In the genomic region with DNA sequence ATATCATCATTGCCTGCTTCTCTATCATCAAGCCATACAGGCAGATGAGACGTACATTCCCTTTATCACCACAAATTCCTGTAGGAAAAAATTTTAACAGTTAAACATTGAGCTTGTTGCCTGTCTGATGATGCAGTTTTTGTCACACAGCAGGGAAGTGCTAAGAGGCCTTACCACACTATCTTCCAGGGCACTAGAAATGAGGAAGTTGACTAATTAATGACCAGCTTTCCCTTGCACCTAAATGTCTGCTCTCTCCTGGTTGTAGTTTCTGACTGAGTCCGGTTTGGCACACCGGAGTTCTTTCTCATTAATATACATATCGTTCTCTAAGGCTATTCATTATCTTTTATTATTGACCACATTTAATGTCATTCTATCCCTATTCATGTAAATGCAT, we compare ENCODE assay signal across 25 mouse cellular contexts.
"Had no signal": no experiment of that assay in that cellular context is flagged by ENCODE, and none has a peak within 500 bp of the region (broad histone marks: within the 10 kb centered on the region; RNA-seq: fewer than 3 reads in every experiment).

No protein-coding gene starts in this region.

- H3K4me3 ChIP-seq: layer of hippocampus, adult 2 months; limb, embryonic 10.5 days; limb, embryonic 13.5 days; liver, embryonic 12.5 days; liver, embryonic 15.5 days; lung, embryonic 15.5 days; midbrain, embryonic 10.5 days; midbrain, embryonic 15.5 days; neural tube, embryonic 12.5 days; neural tube, embryonic 15.5 days had no signal

- ATAC-seq: liver, embryonic 12.5 days; midbrain, embryonic 15.5 days had no signal

- DNase-seq: kidney, adult 18-20 months; kidney, adult 9 months; kidney, postnatal 14 days; layer of hippocampus, adult 9-11 months; liver; lung, adult 18-20 months; lung, postnatal 10 days; lung, postnatal 36 days; right cerebral cortex, adult 18-20 months; right cerebral cortex, postnatal 14 days; right cerebral cortex, postnatal 4 days; thymus, adult 2 months; thymus, postnatal 14 days; thymus, postnatal 4 days had no signal

- H3K27ac ChIP-seq: layer of hippocampus, adult 2 months; limb, embryonic 10.5 days; limb, embryonic 13.5 days; liver, embryonic 12.5 days; liver, embryonic 15.5 days; lung, embryonic 15.5 days; midbrain, embryonic 10.5 days; midbrain, embryonic 15.5 days; neural tube, embryonic 12.5 days; neural tube, embryonic 15.5 days; stomach, postnatal 0 days had no signal
